Mouse (Mus musculus) G1E (cell line): Measurements from ENCODE around the gene Ell.

Experiments used
- CTCF ChIP-seq: IDR thresholded peaks from 2 replicates; pipeline ENCODE4 v1.5.1; 2012; ENCODE audit warnings: low read depth, low read length, inconsistent platforms, mixed read lengths
- GATA1 ChIP-seq: IDR thresholded peaks from 2 replicates; pipeline ENCODE4 v1.6.1; 2012; ENCODE audit warnings: borderline replicate concordance, low read length, inconsistent platforms, mixed read lengths
- POLR2AphosphoS5 ChIP-seq: IDR thresholded peaks from 2 replicates; pipeline ENCODE4 v1.6.1; 2012; ENCODE audit warnings: low read depth, low read length, inconsistent platforms; ENCODE audit not compliant: insufficient replicate concordance
- TAL1 ChIP-seq: conservative IDR thresholded peaks from 2 replicates; pipeline ENCODE4 v1.6.1; 2012; ENCODE audit warnings: low read depth, low read length, inconsistent platforms, mixed read lengths

- TF ChIP-seq CTCF (no peak), POLR2AphosphoS5 (no peak), TAL1 (no peak), GATA1 (no peak)
These were observed 31.1 kb downstream of the Ell start for GRCm38 (mm10) chr8:70570360-70570759.
